Mouse (Mus musculus): Measurements from ENCODE around the gene Fam241a. TPM values are rescaled to one million over a fixed set of nuclear protein-coding genes. Genes with fewer than 3 reads are reported as not detected.

Gene Fam241a
- 5.5 and 7.5 TPM in 2 replicates for polyA plus RNA-seq (2015; fragmentation: Nextera tagmentation; extraction: Ambion mirVana)

DNA sequence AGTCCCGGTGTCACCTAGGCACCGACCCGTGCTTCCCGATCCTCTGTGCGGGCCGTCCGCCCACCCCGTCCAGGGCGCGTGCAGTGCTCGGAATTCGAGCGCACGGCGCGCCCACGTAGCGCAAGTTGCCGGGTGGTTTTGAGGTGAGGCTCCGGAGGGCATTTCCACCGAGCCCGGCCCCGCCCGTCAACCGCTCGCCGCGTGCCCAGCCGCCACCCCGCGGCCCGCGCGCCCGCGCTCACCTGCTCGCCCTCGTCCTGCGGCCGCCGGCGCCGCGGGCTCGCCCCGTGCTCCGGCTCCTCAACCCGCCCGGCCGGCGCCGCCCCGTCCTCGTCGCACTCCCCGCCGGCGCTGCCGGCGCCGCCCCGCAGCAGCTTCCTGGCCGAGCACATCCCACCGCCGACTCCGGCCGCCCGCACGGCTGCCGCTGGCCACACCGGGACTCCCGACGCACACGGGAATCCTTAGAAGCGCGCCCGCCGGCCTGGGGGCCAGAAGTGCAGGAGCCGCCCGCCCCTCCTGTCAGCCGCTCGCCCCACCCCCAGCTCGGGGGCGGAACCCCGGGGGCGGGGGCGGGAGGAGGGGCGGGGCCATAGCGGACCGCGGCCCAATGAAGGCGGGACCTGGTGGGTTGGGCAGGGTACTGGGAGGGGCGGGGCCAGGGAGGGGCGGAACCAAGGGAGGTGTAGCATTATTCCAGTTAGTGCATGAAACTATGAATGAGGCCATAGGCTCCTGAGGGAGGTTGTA is at the start of gene Fam241a:
Fam241a (minus strand) TSS at position 533 of the 750 bp plus-strand sequence.
- Histone ChIP-seq H3K9ac (peak within 1 kb of the TSS; percentile 75), H3K4me1 (no peaks in the 10 kb centered on the region), H3K27ac (peak within 1 kb of the TSS; percentile 33; the same call in 1 of the 2 replicates), H3K36me3 (no peaks in the 10 kb centered on the region), H3K4me3 (peak within 1 kb of the TSS; percentile 81), H3K9me3 (no peaks in the 10 kb centered on the region), H3K27me3 (peaks cover 27% of the 10 kb centered on the region), H3K4me2 (peak within 1 kb of the TSS; percentile 79)
- peak; percentile 92 for ATAC-seq (ENCODE audit: insufficient number of reproducible peaks, insufficient read depth, low FRiP score, low TSS enrichment, low read depth)
- under 1% methylated on average over 87 of the region's 94 CpGs for WGBS

DNA sequence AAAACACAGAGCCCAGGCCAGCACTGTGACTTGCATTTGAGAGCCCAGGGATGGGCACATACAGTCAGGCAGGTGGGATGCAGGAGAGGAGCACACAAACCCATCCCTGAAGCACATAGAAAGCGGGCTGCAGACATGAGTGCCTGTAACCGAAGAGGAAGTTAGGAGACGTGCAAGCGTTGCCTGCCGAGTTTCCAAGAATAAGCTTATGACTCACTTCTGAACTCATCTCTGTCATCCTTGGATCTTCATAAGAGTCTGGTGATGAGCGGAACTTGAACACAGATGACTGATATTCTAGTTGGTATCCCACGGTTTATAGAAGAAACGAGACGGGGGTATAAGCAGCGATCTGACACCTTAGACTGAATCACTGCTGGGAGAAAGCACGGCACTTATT is 36.3 kb upstream of the Fam241a start:
- WGBS: 90% methylated on average over 11 of the region's 11 CpGs
- Histone ChIP-seq H3K27me3 (no peaks in the 10 kb centered on the region), H3K4me2 (no peak overlapping the region), H3K9ac (no peak overlapping the region), H3K36me3 (no peaks in the 10 kb centered on the region), H3K4me1 (no peaks in the 10 kb centered on the region), H3K27ac (no peak overlapping the region), H3K4me3 (no peak overlapping the region), H3K9me3 (no peaks in the 10 kb centered on the region; the same call in 1 of the 2 replicates)
- no peak for ATAC-seq (ENCODE audit: insufficient number of reproducible peaks, insufficient read depth, low FRiP score, low TSS enrichment, low read depth)

DNA sequence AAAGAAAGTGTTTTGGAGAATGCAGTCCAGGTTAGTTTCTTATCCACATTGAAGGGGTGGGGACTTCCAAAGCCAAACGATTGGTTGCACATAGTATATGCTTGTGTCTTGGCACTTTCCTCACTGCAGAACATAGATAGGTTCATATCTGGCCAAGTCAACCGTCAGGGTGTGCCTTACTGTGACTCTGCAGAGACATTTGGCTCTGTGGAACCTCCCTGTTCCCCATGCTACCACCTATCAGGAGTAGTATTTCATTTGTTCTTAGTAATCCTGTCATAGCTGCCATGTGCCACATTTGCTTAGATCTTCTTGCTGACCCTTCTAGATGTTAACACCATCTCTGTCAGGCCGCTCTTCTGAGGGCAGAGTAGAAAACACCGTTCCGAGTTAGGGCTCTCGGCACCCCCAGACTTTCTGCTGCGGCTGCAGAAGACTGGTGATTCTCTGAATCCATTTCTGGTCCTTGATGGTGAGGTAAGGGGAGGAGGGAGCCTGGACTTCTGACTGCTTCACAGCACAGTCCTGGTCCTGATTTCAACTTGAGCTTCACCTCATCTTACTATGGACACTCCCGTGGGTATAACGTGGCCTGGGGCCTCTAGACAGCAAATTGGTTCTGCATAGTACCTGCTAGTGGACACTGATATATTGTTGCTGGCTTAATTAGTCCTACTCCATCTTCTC is 34.3 kb upstream of the Fam241a start:
- 82% methylated on average over 9 of the region's 9 CpGs for WGBS
- no peak overlapping the region for H3K4me2 ChIP-seq
- ATAC-seq (ENCODE audit: insufficient number of reproducible peaks, insufficient read depth, low FRiP score, low TSS enrichment, low read depth): no peak
- no peaks in the 10 kb centered on the region for H3K4me1 ChIP-seq
- H3K36me3 ChIP-seq: no peaks in the 10 kb centered on the region
- H3K27ac ChIP-seq: no peak overlapping the region
- H3K4me3 ChIP-seq: no peak overlapping the region
- no peaks in the 10 kb centered on the region for H3K9me3 ChIP-seq
- H3K27me3 ChIP-seq: no peaks in the 10 kb centered on the region
- no peak overlapping the region for H3K9ac ChIP-seq

DNA sequence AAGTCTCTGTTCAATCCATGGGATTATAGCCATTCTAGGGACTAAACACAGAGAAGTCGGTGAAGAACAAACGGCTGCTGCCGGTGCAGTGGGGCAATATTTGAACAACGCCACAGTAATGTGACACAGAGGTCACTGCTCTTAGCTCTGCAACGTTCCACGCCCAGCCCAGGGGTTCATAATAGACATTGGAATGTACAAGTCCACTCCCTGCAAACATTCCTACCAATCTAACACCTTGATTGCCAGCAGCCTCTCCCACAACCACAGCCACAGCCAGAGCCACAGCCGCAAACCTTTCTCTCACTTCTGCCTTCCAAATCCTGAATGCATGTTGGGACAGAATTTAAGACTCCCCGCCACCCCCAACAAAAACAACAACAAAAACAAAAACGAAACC is 33.8 kb upstream of the Fam241a start:
- no peak overlapping the region for H3K4me2 ChIP-seq
- no peaks in the 10 kb centered on the region for H3K27me3 ChIP-seq
- no peaks in the 10 kb centered on the region for H3K4me1 ChIP-seq
- ATAC-seq (ENCODE audit: insufficient number of reproducible peaks, insufficient read depth, low FRiP score, low TSS enrichment, low read depth): no peak
- no peaks in the 10 kb centered on the region for H3K9me3 ChIP-seq
- H3K36me3 ChIP-seq: no peaks in the 10 kb centered on the region
- 55% methylated on average over 9 of the region's 9 CpGs for WGBS
- H3K9ac ChIP-seq: no peak overlapping the region
- no peak overlapping the region for H3K27ac ChIP-seq
- H3K4me3 ChIP-seq: no peak overlapping the region

DNA sequence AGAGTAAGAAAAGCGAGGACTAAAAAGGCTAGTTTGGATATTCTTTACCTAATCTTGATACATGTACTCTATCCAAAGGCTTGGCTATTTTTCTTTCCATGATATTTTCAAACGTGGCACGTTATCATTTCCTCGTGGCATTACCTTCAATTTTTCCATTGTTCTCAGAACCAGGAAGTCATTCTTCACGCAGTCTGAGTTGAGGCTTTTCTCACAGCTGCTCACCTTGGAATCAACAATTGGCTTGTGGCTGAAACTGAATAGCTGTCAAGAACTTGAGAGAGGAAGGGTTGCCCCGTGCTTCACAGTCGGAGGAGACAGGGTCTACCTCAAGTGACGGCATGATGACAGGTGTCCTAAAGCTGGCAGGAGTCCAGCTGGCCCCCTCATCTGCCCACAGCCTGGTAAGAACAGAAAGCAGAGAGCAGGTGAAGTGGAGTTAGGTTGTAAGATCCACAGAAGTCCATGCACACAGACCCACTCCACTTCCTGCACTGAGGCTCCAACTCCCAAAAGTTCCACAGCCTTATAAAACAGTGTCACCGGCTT is 30.6 kb upstream of the Fam241a start:
- Histone ChIP-seq H3K4me3 (no peak overlapping the region), H3K9ac (no peak overlapping the region), H3K4me2 (no peak overlapping the region), H3K27me3 (no peaks in the 10 kb centered on the region), H3K36me3 (no peaks in the 10 kb centered on the region), H3K27ac (no peak overlapping the region), H3K4me1 (no peaks in the 10 kb centered on the region), H3K9me3 (no peaks in the 10 kb centered on the region)
- WGBS: 62% methylated on average over 9 of the region's 9 CpGs
- ATAC-seq (ENCODE audit: insufficient number of reproducible peaks, insufficient read depth, low FRiP score, low TSS enrichment, low read depth): no peak

DNA sequence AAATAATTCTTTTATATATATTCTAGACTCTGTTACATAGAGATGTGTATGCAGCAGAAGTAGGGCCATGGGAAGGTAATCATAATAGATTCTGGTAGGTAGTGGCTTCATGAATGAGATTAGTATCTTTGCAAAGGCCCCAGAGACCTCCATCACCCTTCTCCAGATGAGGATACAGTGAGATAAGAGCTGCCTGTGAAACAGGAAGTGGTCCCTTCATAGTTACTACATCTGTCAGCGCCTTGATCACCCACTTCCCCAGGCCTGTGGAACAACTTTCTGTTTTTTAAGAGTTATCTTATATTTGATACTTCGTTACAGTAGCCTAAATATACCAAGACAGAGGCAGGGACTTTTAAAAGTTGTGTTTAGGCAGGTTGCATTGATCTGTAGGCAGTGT is 28.3 kb upstream of the Fam241a start:
- Histone ChIP-seq H3K27ac (no peak overlapping the region), H3K9me3 (no peaks in the 10 kb centered on the region), H3K4me2 (no peak overlapping the region), H3K4me3 (no peak overlapping the region), H3K4me1 (no peaks in the 10 kb centered on the region), H3K27me3 (no peaks in the 10 kb centered on the region), H3K36me3 (no peaks in the 10 kb centered on the region), H3K9ac (no peak overlapping the region)
- no peak for ATAC-seq (ENCODE audit: insufficient number of reproducible peaks, insufficient read depth, low FRiP score, low TSS enrichment, low read depth)
- 77% methylated on average over 2 of the region's 2 CpGs for WGBS

DNA sequence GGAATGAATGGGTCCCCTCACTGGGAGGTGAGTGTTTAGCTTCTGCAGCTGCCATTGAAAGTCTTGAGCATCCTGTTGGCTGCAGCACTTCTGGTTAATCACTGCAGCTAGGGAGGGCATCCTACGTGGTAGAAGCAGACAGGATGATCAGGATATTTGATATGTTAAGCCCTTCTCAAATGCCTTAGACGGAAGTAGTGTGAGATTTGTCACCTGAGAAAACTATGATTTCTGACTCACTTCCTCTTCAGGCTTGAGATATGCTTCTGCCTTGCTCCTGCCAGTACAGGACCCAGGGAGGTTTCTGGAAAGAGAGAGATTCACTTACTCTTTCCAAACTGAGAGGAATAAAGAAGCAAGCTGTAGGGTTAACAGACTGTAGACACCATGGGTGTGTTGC is 27.1 kb upstream of the Fam241a start:
- no peak overlapping the region for H3K4me3 ChIP-seq
- H3K4me1 ChIP-seq: no peaks in the 10 kb centered on the region
- H3K27ac ChIP-seq: no peak overlapping the region
- no peaks in the 10 kb centered on the region for H3K9me3 ChIP-seq
- 41% methylated on average over 2 of the region's 2 CpGs for WGBS
- no peaks in the 10 kb centered on the region for H3K27me3 ChIP-seq
- H3K4me2 ChIP-seq: no peak overlapping the region
- no peak overlapping the region for H3K9ac ChIP-seq
- no peaks in the 10 kb centered on the region for H3K36me3 ChIP-seq
- no peak for ATAC-seq (ENCODE audit: insufficient number of reproducible peaks, insufficient read depth, low FRiP score, low TSS enrichment, low read depth)

DNA sequence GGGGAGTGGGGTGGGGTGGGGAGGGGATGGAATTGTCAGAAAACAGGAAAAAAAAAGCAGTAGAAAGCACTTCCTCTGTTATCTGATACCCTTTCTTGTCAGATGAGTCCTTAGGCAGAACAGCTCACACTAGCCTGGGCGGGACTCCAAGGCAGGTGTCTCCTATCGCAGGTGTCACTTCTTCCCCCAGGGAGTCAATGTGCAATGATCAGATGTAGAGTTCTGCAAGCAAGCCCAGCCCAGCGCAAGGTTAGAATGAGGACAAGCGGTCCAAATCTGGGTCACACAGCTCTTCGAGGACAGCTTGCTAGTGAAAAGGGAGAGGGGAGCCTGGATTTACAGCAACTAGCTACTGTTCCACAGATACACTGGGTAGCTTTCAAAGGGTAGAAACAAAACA is 26.0 kb upstream of the Fam241a start:
- WGBS: 64% methylated on average over 5 of the region's 5 CpGs
- Histone ChIP-seq H3K4me3 (no peak overlapping the region), H3K4me1 (no peaks in the 10 kb centered on the region), H3K27me3 (no peaks in the 10 kb centered on the region), H3K36me3 (no peaks in the 10 kb centered on the region), H3K4me2 (no peak overlapping the region), H3K27ac (no peak overlapping the region), H3K9me3 (no peaks in the 10 kb centered on the region), H3K9ac (no peak overlapping the region)
- ATAC-seq (ENCODE audit: insufficient number of reproducible peaks, insufficient read depth, low FRiP score, low TSS enrichment, low read depth): no peak

DNA sequence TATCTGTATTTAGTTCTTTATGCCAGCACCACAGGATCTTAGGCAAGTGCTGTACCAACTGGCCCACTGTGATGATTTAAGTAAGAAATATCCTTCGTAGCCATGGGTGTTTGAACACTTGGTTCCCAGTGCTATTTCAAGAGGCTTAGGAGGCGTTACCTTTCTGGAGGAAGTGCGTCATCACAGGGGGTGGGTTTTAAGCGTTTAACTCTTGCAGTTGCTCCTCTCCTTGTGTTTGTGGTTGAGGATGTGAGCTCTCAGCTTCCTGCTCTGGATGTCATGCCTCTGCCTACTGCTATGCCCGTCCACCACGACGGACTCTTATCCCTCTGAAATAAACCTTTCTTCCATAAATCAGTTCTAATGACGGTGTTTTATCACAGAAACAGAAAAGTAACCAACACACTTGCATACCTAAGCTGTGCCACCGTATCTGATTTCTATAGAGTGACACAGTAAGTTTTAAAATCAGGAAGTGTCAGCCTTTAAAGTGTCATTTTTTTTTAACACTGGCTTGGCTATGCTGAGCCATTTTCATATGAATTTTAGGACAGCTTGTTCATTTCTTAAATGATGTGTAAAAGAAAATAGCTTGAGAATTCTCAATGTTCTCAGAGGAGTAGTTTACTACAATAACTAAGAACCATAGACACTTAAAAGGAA is 22.0 kb upstream of the Fam241a start:
- H3K4me3 ChIP-seq: no peak overlapping the region
- no peaks in the 10 kb centered on the region for H3K27me3 ChIP-seq
- H3K4me1 ChIP-seq: peaks cover 13% of the 10 kb centered on the region
- 84% methylated on average over 9 of the region's 9 CpGs for WGBS
- H3K9me3 ChIP-seq: no peaks in the 10 kb centered on the region
- no peaks in the 10 kb centered on the region for H3K36me3 ChIP-seq
- no peak overlapping the region for H3K4me2 ChIP-seq
- no peak for ATAC-seq (ENCODE audit: insufficient number of reproducible peaks, insufficient read depth, low FRiP score, low TSS enrichment, low read depth)
- H3K9ac ChIP-seq: no peak overlapping the region
- no peak overlapping the region for H3K27ac ChIP-seq

DNA sequence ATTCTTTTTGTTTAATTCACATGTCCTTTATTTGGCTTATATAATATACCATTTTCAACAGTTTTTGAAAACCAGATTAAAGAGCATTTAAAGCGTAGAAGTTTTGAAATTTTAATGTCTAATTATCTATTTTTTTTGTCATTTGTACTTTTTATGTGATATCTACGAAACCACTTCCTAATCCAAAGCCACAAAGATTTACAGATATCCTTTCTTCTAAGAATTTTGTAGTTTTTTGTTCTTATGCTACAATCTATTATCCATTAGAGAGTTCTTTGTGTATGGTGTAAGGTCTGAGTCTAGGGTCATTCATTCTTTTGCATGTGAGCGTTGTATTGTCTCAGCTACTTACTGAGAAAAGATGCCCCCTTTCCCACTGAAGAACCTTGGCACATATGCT is 21.4 kb upstream of the Fam241a start:
- Histone ChIP-seq H3K9ac (no peak overlapping the region), H3K4me1 (peaks cover 13% of the 10 kb centered on the region), H3K4me2 (no peak overlapping the region), H3K4me3 (no peak overlapping the region), H3K9me3 (no peaks in the 10 kb centered on the region), H3K36me3 (no peaks in the 10 kb centered on the region), H3K27ac (no peak overlapping the region), H3K27me3 (no peaks in the 10 kb centered on the region)
- WGBS: 89% methylated on average over 3 of the region's 3 CpGs
- ATAC-seq (ENCODE audit: insufficient number of reproducible peaks, insufficient read depth, low FRiP score, low TSS enrichment, low read depth): no peak

DNA sequence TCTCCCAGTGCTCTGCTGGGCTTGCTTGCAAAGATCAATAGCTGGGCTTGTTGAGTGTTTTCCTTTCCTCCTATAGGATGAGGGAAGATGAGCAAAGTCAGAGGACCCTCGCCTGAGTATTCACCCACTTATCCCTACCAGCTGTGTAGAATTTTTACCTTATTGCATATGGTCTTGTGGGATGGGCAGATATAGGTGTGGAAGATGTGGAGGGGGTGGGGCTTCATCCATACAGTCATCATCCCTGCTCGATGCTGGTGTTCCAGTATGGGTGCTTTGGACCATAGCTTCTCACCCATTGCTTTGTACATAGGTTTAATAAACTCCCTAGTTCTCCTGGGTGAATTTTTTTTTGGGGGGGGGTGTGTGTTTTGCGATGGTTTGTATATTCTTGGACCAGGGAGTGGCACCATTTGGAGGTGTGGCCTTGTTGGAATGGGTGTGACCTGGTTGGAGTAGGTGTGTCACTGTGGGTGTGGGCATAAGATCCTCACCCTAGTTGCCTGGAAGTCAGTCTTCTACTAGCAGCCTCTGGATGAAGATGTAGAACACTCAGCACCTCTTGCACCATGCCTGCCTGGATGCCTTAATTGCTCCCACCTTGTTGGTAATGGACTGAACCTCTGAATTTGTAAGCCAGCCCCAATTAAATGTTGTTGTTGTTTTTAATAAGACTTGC is 19.7 kb upstream of the Fam241a start:
- Histone ChIP-seq H3K9ac (no peak overlapping the region), H3K27ac (no peak overlapping the region), H3K4me2 (no peak overlapping the region), H3K36me3 (no peaks in the 10 kb centered on the region), H3K27me3 (no peaks in the 10 kb centered on the region), H3K9me3 (no peaks in the 10 kb centered on the region), H3K4me3 (no peak overlapping the region), H3K4me1 (peaks cover 13% of the 10 kb centered on the region)
- WGBS: 91% methylated on average over 3 of the region's 3 CpGs
- no peak for ATAC-seq (ENCODE audit: insufficient number of reproducible peaks, insufficient read depth, low FRiP score, low TSS enrichment, low read depth)

Data from embryonic facial prominence, embryonic 13.5 days (tissue).